Mouse (Mus musculus): ENCODE data around the gene Rbm47. TPM values are rescaled to one million over a fixed set of nuclear protein-coding genes. Genes with fewer than 3 reads are reported as not detected.
A peak's percentile ranks its signal among the peaks of the same experiment; 100 is the strongest.

Rbm47 gene
- polyA plus RNA-seq, 1 experiment from 2014 or later: 1.8 TPM

DNA sequence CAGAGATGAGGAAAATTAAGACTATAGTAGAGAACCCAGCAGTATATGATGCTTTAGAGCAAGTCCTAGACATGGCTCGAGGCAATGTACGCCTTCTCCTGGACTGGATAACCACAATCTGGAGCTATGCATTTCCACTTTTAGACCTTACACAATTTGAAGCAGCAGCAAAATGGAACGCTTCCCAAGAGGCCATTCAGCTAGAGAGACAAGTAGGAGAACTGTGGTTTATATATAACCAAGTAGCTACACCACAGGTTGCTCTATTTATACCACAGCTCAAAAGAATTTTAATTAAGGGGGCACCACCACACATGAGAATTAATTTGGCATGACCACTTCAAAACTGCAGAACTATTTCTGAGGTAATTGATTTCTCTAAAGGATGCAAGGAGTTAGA, 9.2 kb upstream of the Rbm47 start:
- Histone ChIP-seq H3K4me2 (ENCODE audit: low read length) (peak overlapping the region; percentile 8; the same call in 1 of the 2 replicates), H3K9ac (ENCODE audit: low read length) (no peak overlapping the region), H3K4me1 (ENCODE audit: control insufficient read depth in 2 of 2, insufficient read depth in 2 of 2, low read length in 2 of 2) (peaks cover 0 to 9% of the 10 kb centered on the region in 2 experiments; a peak in 1 of 4 replicates), H3K36me3 (ENCODE audit: control insufficient read depth, insufficient read depth, low read length) (no peaks in the 10 kb centered on the region), H3K4me3 (ENCODE audit: control insufficient read depth in 1 of 2, insufficient read depth in 1 of 2, low read depth in 1 of 2, low read length in 2 of 2) (no peak overlapping the region), H3K9me3 (ENCODE audit: control insufficient read depth, low read length) (no peaks in the 10 kb centered on the region), H3K27me3 (ENCODE audit: control insufficient read depth, insufficient read depth, low read length) (no peaks in the 10 kb centered on the region), H3K27ac (replicated peaks in 1 of 2; ENCODE audit: control insufficient read depth in 1 of 2, insufficient read depth in 1 of 2, low read depth in 2 of 2, low read length in 2 of 2) (peak overlapping the region; percentile 61 to 65)
- ATAC-seq (ENCODE audit: insufficient number of reproducible peaks, insufficient read depth, low FRiP score, low read depth): no peak
- WGBS: 36% methylated on average over 3 of the region's 3 CpGs

DNA sequence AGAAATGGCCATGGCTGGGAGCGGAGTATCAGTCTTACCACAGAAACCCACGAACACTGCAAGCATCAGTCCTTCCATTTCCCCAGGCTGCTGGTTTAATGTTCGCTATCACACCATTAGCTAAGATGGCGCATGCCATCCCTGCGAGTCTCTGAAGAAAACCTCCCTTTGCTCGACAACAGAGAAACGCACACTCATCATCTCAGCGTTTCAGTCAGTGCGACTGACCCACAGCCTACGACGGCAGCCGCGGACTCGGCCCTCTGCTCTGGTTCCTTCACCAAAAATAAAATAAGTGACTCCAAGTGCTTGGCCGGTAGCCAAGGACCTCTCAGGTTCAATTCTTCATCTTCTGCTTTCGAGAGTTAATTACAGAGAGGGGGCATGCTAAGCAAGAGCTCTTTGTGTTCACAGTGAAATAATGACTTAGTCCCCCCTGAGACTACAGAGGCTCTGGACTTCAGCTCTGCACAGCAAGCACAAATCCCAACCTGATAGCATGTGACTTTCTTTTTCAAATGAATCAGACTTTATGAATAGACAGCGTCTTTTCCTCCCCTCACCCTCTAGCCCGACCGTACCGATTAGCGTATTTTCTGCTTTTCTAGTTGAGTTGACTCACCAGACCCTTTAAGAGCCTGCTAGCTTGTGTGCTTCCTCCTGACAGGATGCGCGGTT, 1.4 kb upstream of the Rbm47 start:
- no peaks in the 10 kb centered on the region for H3K27me3 ChIP-seq (ENCODE audit: control insufficient read depth, insufficient read depth, low read length)
- peak overlapping the region; percentile 21; the same call in 1 of the 2 replicates for H3K4me2 ChIP-seq (ENCODE audit: low read length)
- WGBS: 65% methylated on average over 23 of the region's 23 CpGs
- H3K36me3 ChIP-seq (ENCODE audit: control insufficient read depth, insufficient read depth, low read length): no peaks in the 10 kb centered on the region
- no peak for ATAC-seq (ENCODE audit: insufficient number of reproducible peaks, insufficient read depth, low FRiP score, low read depth)
- H3K27ac ChIP-seq (replicated peaks in 1 of 2; ENCODE audit: control insufficient read depth in 1 of 2, insufficient read depth in 1 of 2, low read depth in 2 of 2, low read length in 2 of 2): no peak overlapping the region
- 0 out of 2 replicates have a peak, but pooled peaks cover 3% of the 10 kb centered on the region for H3K9me3 ChIP-seq (ENCODE audit: control insufficient read depth, low read length)
- H3K4me1 ChIP-seq (ENCODE audit: control insufficient read depth in 2 of 2, insufficient read depth in 2 of 2, low read length in 2 of 2): peaks cover 0 to 3% of the 10 kb centered on the region in 2 experiments; a peak in 1 of 4 replicates
- H3K9ac ChIP-seq (ENCODE audit: low read length): no peak overlapping the region
- no peak overlapping the region for H3K4me3 ChIP-seq (ENCODE audit: control insufficient read depth in 1 of 2, insufficient read depth in 1 of 2, low read depth in 1 of 2, low read length in 2 of 2)

DNA sequence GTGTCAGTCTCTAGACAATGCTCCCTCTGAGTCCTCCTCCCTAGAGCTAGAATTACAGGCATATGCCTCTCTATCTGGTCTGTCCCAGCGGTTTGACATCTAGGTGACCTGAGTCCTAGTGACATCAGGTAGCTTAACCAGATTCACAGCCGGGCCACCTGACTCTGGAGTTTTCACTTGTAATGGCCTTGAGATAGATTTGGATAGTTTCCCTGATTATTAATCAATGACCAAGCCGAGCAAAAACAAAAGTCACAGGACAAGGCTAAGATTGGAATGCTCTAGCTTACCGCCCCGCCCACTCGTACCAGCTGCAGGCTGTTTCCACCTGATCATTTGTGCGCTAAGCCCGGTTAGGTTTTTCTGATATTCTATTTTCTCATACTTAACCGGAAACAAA, 2.3 kb downstream of the Rbm47 start:
- Histone ChIP-seq H3K4me2 (ENCODE audit: low read length) (no peak overlapping the region), H3K9me3 (ENCODE audit: control insufficient read depth, low read length) (0 out of 2 replicates have a peak, but pooled peaks cover under 1% of the 10 kb centered on the region), H3K4me1 (ENCODE audit: control insufficient read depth in 2 of 2, insufficient read depth in 2 of 2, low read length in 2 of 2) (peaks cover 12 to 14% of the 10 kb centered on the region in 2 experiments), H3K4me3 (ENCODE audit: control insufficient read depth in 1 of 2, insufficient read depth in 1 of 2, low read depth in 1 of 2, low read length in 2 of 2) (no peak overlapping the region), H3K27ac (replicated peaks in 1 of 2; ENCODE audit: control insufficient read depth in 1 of 2, insufficient read depth in 1 of 2, low read depth in 2 of 2, low read length in 2 of 2) (no peak overlapping the region), H3K36me3 (ENCODE audit: control insufficient read depth, insufficient read depth, low read length) (no peaks in the 10 kb centered on the region), H3K27me3 (ENCODE audit: control insufficient read depth, insufficient read depth, low read length) (no peaks in the 10 kb centered on the region), H3K9ac (ENCODE audit: low read length) (no peak overlapping the region)
- no peak for ATAC-seq (ENCODE audit: insufficient number of reproducible peaks, insufficient read depth, low FRiP score, low read depth)
- WGBS: 82% methylated on average over 9 of the region's 9 CpGs

DNA sequence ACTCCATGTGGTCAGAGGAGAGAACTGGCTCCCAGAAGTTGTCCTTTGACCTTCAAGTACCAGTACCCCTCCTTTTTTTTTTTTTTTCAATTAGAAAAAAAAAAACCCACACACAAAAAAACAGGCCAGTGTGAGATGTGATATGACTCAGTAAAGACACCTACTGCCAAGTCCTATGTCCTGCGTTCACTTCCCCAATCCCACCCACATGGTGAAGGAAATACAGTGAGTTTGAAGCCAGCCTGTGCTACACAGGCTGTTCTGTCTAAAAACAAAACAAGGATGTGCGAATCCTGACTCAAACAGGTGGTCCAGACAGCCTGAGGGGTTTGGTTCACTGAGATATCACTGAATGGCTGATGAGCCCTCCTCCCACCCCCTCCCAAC, 3.8 kb downstream of the Rbm47 start:
- Histone ChIP-seq H3K4me3 (ENCODE audit: control insufficient read depth in 1 of 2, insufficient read depth in 1 of 2, low read depth in 1 of 2, low read length in 2 of 2) (no peak overlapping the region), H3K9me3 (ENCODE audit: control insufficient read depth, low read length) (no peaks in the 10 kb centered on the region), H3K4me2 (ENCODE audit: low read length) (no peak overlapping the region), H3K4me1 (ENCODE audit: control insufficient read depth in 2 of 2, insufficient read depth in 2 of 2, low read length in 2 of 2) (peaks cover 12% of the 10 kb centered on the region in 2 experiments), H3K27me3 (ENCODE audit: control insufficient read depth, insufficient read depth, low read length) (no peaks in the 10 kb centered on the region), H3K36me3 (ENCODE audit: control insufficient read depth, insufficient read depth, low read length) (no peaks in the 10 kb centered on the region), H3K9ac (ENCODE audit: low read length) (no peak overlapping the region), H3K27ac (replicated peaks in 1 of 2; ENCODE audit: control insufficient read depth in 1 of 2, insufficient read depth in 1 of 2, low read depth in 2 of 2, low read length in 2 of 2) (no peak overlapping the region)
- no peak for ATAC-seq (ENCODE audit: insufficient number of reproducible peaks, insufficient read depth, low FRiP score, low read depth)
- WGBS: 89% methylated on average over 2 of the region's 2 CpGs

DNA sequence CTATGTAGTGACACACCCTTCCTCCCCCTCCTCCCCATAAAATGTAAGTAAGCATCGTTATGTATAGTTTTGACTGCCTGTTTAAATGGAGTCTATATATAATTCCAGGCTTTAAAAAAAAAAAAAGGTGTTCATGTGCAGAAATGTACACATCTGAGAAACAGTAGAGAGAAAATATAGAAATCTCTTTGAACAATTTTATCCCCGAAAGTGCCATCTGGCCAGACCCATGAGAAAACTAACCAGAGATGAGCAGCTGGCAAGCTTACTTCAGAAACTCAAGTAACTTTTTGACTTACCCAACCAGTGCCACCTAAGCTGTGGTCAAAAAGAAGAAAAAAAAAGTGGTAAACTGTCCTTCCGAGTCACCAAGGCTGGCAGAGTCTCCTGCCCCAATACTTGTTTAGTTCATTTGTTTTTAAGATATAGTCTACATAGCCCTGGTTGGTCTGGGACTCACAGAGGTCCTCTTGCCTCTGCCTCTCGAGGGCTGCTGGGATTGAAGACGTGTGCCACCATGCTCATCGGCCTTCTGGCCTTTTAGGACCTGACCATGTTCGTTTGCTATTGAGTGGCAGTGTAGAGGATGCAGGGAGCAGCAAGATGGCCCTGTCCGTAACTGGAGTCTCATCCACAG, 4.3 kb downstream of the Rbm47 start:
- H3K36me3 ChIP-seq (ENCODE audit: control insufficient read depth, insufficient read depth, low read length): no peaks in the 10 kb centered on the region
- WGBS: 85% methylated on average over 8 of the region's 8 CpGs
- no peak overlapping the region for H3K9ac ChIP-seq (ENCODE audit: low read length)
- no peak for ATAC-seq (ENCODE audit: insufficient number of reproducible peaks, insufficient read depth, low FRiP score, low read depth)
- H3K4me1 ChIP-seq (ENCODE audit: control insufficient read depth in 2 of 2, insufficient read depth in 2 of 2, low read length in 2 of 2): peaks cover 11 to 12% of the 10 kb centered on the region in 2 experiments
- H3K27me3 ChIP-seq (ENCODE audit: control insufficient read depth, insufficient read depth, low read length): no peaks in the 10 kb centered on the region
- no peaks in the 10 kb centered on the region for H3K9me3 ChIP-seq (ENCODE audit: control insufficient read depth, low read length)
- no peak overlapping the region for H3K27ac ChIP-seq (replicated peaks in 1 of 2; ENCODE audit: control insufficient read depth in 1 of 2, insufficient read depth in 1 of 2, low read depth in 2 of 2, low read length in 2 of 2)
- no peak overlapping the region for H3K4me3 ChIP-seq (ENCODE audit: control insufficient read depth in 1 of 2, insufficient read depth in 1 of 2, low read depth in 1 of 2, low read length in 2 of 2)
- no peak overlapping the region for H3K4me2 ChIP-seq (ENCODE audit: low read length)

DNA sequence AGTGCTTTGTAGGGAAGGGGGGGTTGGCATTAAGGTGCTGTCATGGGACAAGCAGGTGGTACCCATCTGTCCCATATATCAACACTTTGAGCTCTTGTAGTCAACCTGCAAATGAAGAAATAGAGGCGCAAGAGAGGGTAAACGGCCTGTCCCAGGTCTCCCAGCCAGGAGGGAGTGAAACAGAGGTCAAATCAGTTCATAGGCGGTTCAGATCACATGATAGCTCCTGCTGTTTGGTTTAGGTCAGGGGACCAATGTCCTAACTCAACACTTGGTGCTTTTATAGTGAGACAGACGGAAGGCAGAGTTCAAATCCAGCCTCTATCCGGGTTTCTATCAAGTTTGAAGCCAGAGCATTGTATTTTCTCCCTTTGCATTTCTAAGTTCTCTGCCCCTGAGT, 6.0 kb downstream of the Rbm47 start:
- no peak overlapping the region for H3K27ac ChIP-seq (replicated peaks in 1 of 2; ENCODE audit: control insufficient read depth in 1 of 2, insufficient read depth in 1 of 2, low read depth in 2 of 2, low read length in 2 of 2)
- H3K9ac ChIP-seq (ENCODE audit: low read length): no peak overlapping the region
- ATAC-seq (ENCODE audit: insufficient number of reproducible peaks, insufficient read depth, low FRiP score, low read depth): no peak
- no peaks in the 10 kb centered on the region for H3K36me3 ChIP-seq (ENCODE audit: control insufficient read depth, insufficient read depth, low read length)
- peaks cover 11 to 12% of the 10 kb centered on the region in 2 experiments for H3K4me1 ChIP-seq (ENCODE audit: control insufficient read depth in 2 of 2, insufficient read depth in 2 of 2, low read length in 2 of 2)
- H3K4me3 ChIP-seq (ENCODE audit: control insufficient read depth in 1 of 2, insufficient read depth in 1 of 2, low read depth in 1 of 2, low read length in 2 of 2): no peak overlapping the region
- WGBS: 78% methylated on average over 5 of the region's 5 CpGs
- no peaks in the 10 kb centered on the region for H3K9me3 ChIP-seq (ENCODE audit: control insufficient read depth, low read length)
- H3K27me3 ChIP-seq (ENCODE audit: control insufficient read depth, insufficient read depth, low read length): no peaks in the 10 kb centered on the region
- no peak overlapping the region for H3K4me2 ChIP-seq (ENCODE audit: low read length)

DNA sequence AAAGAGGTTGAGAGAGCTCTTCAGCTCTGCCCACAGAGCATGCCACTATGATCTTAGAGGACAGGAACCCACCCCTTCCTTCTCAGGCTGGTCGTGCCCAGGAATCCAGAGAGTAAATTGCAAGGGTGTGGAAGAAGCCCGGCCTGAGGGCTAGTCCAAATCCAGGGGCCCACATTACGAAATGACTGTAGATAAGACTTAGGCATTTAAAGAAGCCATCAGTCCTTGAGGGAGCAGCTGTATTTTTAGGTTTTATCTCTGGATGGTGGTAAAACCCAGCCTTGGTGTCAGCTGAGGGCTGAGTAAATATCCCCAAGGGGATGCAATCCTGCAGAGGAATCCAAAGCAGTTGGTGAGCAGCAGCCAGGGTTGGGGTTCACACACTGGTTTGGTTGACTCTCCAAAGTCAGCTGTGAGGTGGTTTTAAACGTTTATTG, 6.7 kb downstream of the Rbm47 start:
- Histone ChIP-seq H3K27me3 (ENCODE audit: control insufficient read depth, insufficient read depth, low read length) (no peaks in the 10 kb centered on the region), H3K27ac (replicated peaks in 1 of 2; ENCODE audit: control insufficient read depth in 1 of 2, insufficient read depth in 1 of 2, low read depth in 2 of 2, low read length in 2 of 2) (no peak overlapping the region), H3K9ac (ENCODE audit: low read length) (no peak overlapping the region), H3K4me3 (ENCODE audit: control insufficient read depth in 1 of 2, insufficient read depth in 1 of 2, low read depth in 1 of 2, low read length in 2 of 2) (no peak overlapping the region), H3K36me3 (ENCODE audit: control insufficient read depth, insufficient read depth, low read length) (no peaks in the 10 kb centered on the region), H3K4me2 (ENCODE audit: low read length) (no peak overlapping the region), H3K9me3 (ENCODE audit: control insufficient read depth, low read length) (no peaks in the 10 kb centered on the region), H3K4me1 (ENCODE audit: control insufficient read depth in 2 of 2, insufficient read depth in 2 of 2, low read length in 2 of 2) (peaks cover 11 to 12% of the 10 kb centered on the region in 2 experiments)
- no peak for ATAC-seq (ENCODE audit: insufficient number of reproducible peaks, insufficient read depth, low FRiP score, low read depth)
- 17% methylated on average over 4 of the region's 4 CpGs for WGBS

Data from heart, embryonic 14.5 days (tissue).